Mouse (Mus musculus) brain, adult 2 months (tissue): ENCODE measurements around the gene 1700084M14Rik.
"Not testable (repeated sequence)": the region's sequence is repeated elsewhere in the genome, so short reads cannot be mapped to it uniquely, and the experiment has no call there.

ENCODE experiments used
- DNase-seq: peaks from one replicate; pipeline ENCODE4 v3.0.0; 2011; ENCODE audit warnings: low read depth, low spot score

The 1700084M14Rik gene

GRCm38 (mm10) chrX:91575811-91576210, at the start of gene 1700084M14Rik:
Gene 1700084M14Rik (minus strand): TSS chrX:91575911.
- DNase-seq = not testable (repeated sequence)
